Mouse (Mus musculus) MEL-GATA-1-ER (cell line): ENCODE data around the gene Gm20388.
"Not testable (repeated sequence)": the region's sequence is repeated elsewhere in the genome, so short reads cannot be mapped to it uniquely, and the experiment has no call there.

ENCODE experiments used
- DNase-seq: peaks from one replicate; pipeline ENCODE4 v3.0.0-alpha.2; 2012; ENCODE audit warnings: low read depth; ENCODE audit errors: extremely low read depth

Gene Gm20388

DNA sequence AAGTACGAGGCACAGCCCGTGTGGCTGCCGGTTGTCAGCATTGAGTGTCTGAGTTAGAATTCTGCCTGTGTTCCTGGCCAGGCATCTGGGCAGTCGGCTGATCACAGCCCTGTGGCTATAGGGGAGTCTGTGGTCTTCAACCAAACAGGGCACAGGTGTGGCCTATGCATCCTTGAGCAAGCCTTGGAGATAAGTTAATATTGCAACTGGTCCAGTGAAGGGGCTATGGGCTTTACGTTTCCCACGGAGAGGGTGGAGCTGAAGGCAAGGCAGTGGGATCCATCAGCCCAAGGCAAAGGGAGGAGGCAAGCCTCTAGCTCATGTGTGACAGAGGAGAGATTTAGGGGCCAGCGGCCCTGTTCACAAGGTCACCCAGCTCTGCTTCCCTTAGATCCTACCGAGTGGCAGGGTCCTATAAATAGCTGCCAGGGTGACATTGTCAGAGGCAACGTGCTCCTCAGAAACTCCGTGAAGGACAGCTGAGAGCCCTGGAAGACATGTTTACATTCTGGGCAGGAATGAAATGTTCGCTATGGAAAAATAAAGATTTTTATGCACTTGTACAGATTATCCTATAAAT is 4229.7 kb downstream of the Gm20388 start:
- no peak for DNase-seq

GRCm38 (mm10) chr8:124140868-124141431 is 4230.3 kb downstream of the Gm20388 start:
- DNase-seq, result no peak

GRCm38 (mm10) chr8:124141681-124142391 is 4231.2 kb downstream of the Gm20388 start:
- no peak for DNase-seq

GRCm38 (mm10) chr8:124143003-124143402 is 4232.4 kb downstream of the Gm20388 start:
- DNase-seq, result no peak

GRCm38 (mm10) chr8:124143871-124144618 is 4233.4 kb downstream of the Gm20388 start:
- DNase-seq, result no peak

DNA sequence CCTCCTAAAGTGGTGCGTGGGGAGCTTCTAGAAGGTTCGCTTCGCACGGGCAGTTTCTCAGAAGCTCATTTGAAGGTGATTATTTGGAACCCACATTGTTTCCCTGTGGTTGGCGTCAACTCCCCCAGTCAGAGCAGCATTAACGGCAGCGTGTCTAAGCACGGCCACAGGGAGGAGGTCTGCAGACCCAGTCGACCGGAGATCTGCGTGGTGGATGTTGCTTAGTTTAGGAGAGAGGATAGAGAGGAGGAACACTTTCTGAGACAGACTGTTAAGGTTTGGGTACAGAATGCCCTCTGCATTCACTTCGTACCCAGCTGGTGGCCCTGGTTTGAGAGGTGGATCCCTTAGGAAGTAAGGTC is 4234.0 kb downstream of the Gm20388 start:
- DNase-seq, result no peak

DNA sequence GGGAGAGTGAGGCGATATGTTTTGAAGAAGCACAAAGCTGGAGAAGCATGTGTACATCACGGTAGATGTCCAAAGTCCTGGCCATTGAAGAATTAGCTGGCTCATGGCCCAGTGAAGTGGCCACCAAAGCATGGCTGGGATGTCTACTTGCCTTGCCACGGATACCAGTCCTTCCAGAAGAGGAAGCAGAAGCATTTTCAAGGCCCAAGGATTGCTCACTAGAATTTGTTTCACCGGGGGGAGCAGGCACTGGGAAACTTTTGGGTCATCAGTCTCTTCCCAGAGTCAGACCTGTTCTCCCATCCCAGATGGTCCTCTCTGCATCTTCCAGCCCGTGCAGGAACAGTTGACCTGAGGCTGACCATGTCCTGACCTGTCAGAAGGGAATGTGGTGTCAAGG is 4235.6 kb downstream of the Gm20388 start:
- no peak for DNase-seq

- no peak for DNase-seq
Measured at GRCm38 (mm10) chr8:124150009-124150408, 4239.4 kb downstream of the Gm20388 start.

GRCm38 (mm10) chr8:124150536-124150935 is 4239.9 kb downstream of the Gm20388 start:
- no peak for DNase-seq

DNA sequence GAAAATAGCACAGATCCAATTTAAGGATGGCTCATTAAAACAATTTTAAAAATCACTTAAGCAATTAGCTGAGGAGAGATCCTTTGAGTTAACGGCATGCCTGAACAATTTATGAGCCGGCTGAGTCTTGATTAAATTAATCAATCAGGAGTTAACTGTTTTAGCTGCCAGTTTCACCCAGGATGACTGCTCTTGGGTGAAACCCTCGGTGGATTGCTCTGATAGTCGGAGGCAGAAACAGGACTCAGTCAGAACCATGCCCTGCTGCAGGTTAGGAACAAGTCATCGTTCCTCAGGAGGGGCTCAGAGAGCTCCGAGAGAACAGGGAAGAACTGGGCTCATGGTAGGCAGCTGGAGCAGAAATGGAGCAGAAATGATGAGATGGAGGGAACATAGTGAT is 4241.2 kb downstream of the Gm20388 start:
- DNase-seq, result no peak

DNA sequence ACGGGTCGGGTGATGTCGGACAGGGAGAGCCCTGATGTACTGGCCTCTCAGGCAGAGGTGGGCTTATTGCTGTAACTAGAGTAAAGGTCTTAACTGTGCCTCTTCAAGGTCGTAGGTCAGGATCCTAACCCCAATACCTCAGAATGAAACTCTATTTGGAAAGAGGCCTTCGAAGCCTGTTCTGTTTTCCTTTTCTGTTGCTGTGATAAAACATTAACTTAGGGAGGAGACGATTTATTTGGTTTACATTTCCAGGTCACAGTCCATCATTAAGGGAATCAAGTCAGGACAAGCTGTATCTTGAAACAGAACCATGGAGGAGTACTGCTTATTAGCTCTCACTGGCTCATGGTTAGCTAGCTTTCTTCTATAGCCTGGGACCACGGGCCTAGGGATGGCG is 4242.1 kb downstream of the Gm20388 start:
- no peak for DNase-seq

GRCm38 (mm10) chr8:124156324-124156723 is 4245.7 kb downstream of the Gm20388 start:
- DNase-seq, result no peak

DNA sequence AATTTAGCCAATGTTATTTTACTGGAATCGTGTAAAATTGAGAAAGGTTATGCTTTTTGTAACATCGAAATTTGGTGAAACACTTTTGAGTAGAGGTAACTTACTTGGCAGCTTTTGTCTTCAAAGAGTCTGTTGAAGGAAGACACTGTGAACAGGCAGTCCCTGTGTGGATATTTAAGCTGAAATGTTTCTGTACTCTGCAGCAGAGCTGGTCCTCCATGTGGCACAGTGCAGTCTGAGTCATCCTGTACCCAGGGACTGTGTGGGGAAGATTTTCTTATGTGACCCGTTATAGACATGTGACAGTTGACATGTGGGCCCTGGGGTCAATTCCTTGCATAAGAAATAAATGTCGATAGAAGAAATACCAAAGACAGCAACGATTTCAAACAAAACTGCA is 4251.0 kb downstream of the Gm20388 start:
- no peak for DNase-seq

DNA sequence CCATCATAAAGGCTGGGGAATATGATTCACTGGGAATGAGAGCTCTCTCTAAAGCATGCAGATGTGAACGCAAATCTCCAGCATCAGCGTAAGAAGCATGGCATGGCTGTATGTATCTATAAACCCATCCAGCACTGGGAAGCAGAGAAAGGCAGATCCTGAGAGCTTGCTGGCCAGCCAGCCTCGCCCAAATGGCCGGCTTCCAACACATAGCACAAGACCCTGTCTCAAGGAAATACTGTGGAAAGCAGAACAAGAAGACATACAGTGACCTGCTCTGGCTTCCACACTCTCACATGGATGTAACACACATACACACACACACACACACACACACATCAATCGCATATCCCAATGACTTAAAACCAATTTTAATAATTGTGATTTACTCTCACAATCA is 4252.6 kb downstream of the Gm20388 start:
- DNase-seq, result no peak

GRCm38 (mm10) chr8:124169749-124170148 is 4259.1 kb downstream of the Gm20388 start:
- no peak for DNase-seq

GRCm38 (mm10) chr8:124170671-124171070 is 4260.0 kb downstream of the Gm20388 start:
- no peak for DNase-seq

GRCm38 (mm10) chr8:124171557-124172528 is 4261.2 kb downstream of the Gm20388 start:
- DNase-seq, result no peak

DNA sequence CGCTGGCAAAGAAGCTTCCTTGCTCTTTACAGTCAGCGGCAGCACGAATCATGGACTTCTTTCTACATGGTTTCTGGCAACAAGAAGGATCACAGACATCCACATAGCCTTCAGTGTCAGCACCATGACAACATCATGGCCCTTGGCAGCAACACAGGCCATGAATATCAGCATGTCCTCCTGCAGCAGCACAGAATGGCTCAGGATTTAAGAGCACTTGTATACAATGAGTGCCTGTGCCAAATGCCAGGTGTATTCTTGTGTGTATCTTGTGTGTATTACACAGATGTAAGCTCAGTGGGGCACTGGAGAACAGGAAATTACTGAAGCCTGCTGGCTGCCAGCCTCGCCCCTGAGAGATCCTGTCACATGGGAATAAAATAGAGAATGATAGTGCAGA is 4263.0 kb downstream of the Gm20388 start:
- DNase-seq, result no peak

- DNase-seq, result no peak
Measured at GRCm38 (mm10) chr8:124176133-124176532, 4265.5 kb downstream of the Gm20388 start.

- not testable (repeated sequence) for DNase-seq
Measured at GRCm38 (mm10) chr8:124177092-124177491, 4266.5 kb downstream of the Gm20388 start.
